Mouse (Mus musculus) brain, embryonic 14.5 days (tissue): ENCODE data around the gene Dyrk1a.

Experiments
- CTCF ChIP-seq: fragments of 200-500 bp; IDR thresholded peaks from 2 replicates; pipeline ENCODE4 v1.5.1; 2012; ENCODE audit warnings: inconsistent platforms, mild to moderate bottlenecking, moderate library complexity, borderline replicate concordance; ENCODE audit not compliant: insufficient read depth, insufficient read length; ENCODE audit errors: extremely low read depth
- POLR2A ChIP-seq: fragments of 200-500 bp; IDR thresholded peaks from 2 replicates; pipeline ENCODE4 v1.6.1; 2012; ENCODE audit warnings: mild to moderate bottlenecking, inconsistent platforms, borderline replicate concordance; ENCODE audit not compliant: poor library complexity, insufficient read depth, insufficient read length, severe bottlenecking; ENCODE audit errors: extremely low read depth

DNA sequence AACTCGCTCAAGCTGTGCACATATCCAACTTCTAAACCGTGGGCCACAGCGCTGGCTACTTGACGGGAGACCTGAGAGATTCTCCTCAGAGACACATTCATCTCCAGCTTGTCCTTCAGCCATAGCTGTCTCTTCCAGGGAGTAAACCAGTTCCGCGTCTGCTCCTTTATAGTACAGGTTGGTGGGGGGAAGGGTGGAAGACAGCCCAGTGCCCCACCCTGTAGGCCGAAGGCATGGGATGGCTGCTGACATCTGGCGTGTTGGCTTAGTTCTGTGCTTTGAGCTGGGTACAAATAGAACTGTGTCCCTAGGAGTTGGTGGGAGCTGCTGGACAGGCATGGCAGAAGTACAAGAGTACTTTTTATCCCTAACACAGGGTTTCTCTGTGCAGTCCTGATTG, 18.4 kb downstream of the Dyrk1a start:
- no peak for TF ChIP-seq CTCF
- no peak for TF ChIP-seq POLR2A
